Mouse (Mus musculus): ENCODE results near the gene Tedc1. TPM values are rescaled to one million over a fixed set of nuclear protein-coding genes. Genes with fewer than 3 reads are reported as not detected.
A peak's percentile ranks its signal among the peaks of the same experiment; 100 is the strongest.

The Tedc1 gene
- polyA plus RNA-seq, 1 experiment = not detected

DNA sequence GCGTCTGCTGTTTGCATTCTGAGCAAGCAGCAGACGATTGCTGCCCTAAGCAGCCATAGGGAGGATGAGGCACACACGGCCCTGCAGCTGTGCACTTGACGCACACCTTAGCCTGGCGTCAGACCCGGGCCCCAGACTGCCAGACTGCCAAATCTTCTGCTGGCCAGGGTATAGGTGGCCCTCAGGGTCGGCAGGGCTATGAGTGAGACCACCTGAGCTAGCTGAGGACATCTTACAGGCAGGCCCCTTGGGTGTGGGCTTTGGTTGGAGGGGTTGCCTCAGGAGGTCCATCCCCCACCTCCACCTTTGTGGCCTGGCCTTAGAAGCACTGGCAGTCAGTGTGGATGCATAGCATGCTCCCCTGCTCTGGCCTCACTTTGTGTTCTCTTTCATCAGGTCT lies 20.8 kb upstream of the Tedc1 start:
- Histone ChIP-seq H3K27ac (replicated peaks; ENCODE audit: low read depth, low read length) (no peak overlapping the region), H3K4me1 (ENCODE audit: control insufficient read depth, insufficient read depth, insufficient read length, low read length) (no peaks in the 10 kb centered on the region), H3K4me3 (ENCODE audit: insufficient read depth, low read depth, low read length) (no peak overlapping the region)

DNA sequence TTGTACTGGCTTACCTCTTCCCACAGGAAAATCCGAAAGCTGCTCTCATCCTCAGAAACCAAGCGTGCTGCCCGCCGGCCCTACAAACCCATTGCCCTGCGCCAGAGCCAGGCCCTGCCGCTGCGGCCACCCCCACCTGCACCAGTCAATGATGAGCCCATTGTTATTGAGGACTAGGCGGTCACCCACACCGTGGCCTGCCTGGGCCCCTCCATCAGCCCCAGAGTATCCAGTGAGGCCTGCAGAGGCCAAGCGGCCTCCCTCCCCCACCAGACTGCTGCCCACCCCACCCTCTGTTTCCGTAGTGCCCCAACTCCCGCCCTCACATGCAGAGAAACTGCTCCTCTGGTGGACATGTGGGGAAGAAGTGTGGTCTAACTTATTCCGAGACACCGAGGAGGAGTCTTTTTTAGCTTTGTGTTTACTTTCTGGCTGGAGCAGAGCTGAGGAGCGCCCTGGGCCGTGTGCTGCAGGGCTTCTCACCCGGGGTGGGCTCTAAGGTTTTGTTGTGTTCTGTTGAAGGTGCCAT lies 19.7 kb upstream of the Tedc1 start:
- Histone ChIP-seq H3K27ac (replicated peaks; ENCODE audit: low read depth, low read length) (no peak overlapping the region), H3K4me1 (ENCODE audit: control insufficient read depth, insufficient read depth, insufficient read length, low read length) (no peaks in the 10 kb centered on the region), H3K4me3 (ENCODE audit: insufficient read depth, low read depth, low read length) (no peak overlapping the region)

DNA sequence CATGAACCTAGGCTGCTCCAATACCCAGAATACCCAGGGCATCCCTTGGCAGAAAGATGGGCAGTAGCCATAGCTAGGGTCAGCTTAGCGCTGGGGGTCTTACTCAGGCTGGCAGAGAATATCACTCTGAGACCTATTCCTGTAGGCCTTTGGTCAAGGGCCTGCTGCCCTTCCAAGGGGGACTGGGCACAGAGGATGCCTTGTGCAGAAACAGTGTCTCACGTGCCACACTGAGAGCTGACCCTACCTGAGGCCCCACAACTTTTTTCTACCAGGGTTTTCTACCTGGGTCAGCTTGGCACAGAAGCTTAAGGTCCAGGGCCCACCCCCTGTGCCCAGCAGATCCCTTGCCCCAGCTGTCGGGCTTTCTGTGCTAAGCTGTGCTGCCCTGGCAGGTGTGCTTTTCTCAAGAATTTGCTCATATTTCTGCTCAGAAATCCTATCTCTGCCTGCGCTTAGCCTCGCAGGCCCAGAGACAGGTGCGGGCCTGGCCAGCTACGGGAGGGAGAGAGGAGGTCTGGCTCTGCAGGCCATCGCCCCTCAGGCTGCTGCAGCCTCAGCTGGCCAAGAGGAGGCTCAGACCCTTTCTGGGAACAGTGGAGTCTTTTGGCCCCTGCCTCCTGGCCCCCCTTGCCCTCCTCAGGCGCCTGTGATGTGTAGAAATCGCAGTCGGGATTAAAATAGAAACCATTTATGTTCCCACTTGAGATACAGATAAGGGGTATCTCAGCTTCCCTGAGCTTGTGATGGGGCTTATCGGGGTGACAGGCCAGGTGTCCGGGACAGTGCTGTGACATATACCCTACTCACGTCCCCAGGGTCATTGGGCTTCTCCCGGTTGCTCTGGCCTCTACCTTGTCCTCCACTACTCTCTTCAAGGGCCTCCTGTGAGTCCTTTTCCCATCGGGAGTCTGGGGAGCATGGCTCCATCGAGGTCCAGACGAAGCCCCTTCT lies 18.7 kb upstream of the Tedc1 start:
- no peak overlapping the region for H3K27ac ChIP-seq (replicated peaks; ENCODE audit: low read depth, low read length)

DNA sequence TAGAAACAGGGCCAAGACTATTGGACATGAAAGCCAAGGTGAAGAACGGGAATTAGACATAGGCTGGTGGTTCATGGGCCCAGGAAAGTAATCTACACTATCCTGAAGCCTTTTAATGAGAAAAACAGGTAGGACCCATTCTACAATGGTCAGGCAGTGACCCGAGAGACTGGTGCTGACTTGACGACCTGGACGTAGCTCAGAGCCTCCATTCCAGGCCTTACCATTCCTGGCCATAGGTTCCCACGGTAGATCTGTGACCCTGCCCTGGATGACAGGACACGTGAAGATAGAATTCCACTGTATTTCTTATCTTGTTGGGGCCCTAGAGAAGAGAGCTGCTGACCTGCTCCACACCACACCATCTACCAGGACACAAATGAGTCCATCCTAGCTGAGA lies 17.9 kb upstream of the Tedc1 start:
- peaks cover 6% of the 10 kb centered on the region; the same call in 1 of the 2 replicates for H3K4me1 ChIP-seq (ENCODE audit: control insufficient read depth, insufficient read depth, insufficient read length, low read length)
- no peak overlapping the region for H3K27ac ChIP-seq (replicated peaks; ENCODE audit: low read depth, low read length)
- no peak overlapping the region for H3K4me3 ChIP-seq (ENCODE audit: insufficient read depth, low read depth, low read length)

More for the DNA sequence above, 18.7 kb upstream of the Tedc1 start:
- H3K4me1 ChIP-seq (ENCODE audit: control insufficient read depth, insufficient read depth, insufficient read length, low read length) = 0 out of 2 replicates have a peak, but pooled peaks cover 3% of the 10 kb centered on the region
- H3K4me3 ChIP-seq (ENCODE audit: insufficient read depth, low read depth, low read length) = no peak overlapping the region

DNA sequence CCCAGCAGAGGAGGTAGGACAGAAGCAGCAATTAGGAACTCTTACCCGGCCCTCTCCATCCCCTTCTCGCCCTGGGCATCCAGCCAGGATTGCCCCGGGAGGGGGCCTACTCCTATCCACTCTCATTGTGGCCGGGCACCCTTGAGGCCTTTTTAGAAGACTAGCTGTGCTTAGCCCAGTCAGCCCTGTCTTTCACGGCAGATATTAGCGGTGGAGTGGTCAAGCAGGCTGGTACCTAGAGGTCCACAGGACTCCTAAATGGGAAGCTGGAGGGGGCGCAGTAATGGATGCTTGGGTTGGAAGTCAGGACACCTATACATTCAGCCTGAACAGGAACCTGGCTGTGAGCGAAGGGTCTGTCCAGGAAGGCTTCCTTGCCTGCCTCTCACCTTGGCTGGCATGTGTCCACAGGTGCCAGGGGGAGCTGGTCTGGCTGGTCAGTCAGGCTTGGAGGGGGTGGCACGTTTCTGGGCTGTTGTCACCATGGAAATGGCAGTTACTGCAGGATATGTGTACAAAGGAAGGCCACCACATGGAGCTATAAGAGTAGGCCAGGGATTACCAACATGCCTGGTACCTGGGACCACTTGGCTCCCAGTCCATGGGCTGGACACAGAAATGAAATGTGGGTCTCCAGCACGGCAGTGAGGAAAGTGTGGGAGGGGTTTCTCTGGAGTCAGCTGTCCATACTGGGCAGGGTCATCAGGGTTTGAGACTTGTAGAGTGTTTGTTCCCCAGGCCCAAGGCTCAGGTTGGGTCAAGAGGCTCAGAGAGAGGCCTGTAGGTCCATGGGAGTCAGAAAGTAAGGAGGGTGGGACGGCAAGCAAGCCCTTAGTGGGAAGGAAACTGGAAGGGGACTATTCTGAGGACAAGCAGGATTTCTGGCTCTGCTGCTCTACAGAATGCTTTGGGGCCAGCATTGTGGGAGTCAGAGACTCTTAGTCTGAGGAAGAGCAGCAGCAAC lies 17.0 kb upstream of the Tedc1 start:
- H3K4me1 ChIP-seq (ENCODE audit: control insufficient read depth, insufficient read depth, insufficient read length, low read length) = peaks cover 7% of the 10 kb centered on the region; the same call in 1 of the 2 replicates
- H3K4me3 ChIP-seq (ENCODE audit: insufficient read depth, low read depth, low read length) = peak overlapping the region; percentile 85
- no peak overlapping the region for H3K27ac ChIP-seq (replicated peaks; ENCODE audit: low read depth, low read length)

DNA sequence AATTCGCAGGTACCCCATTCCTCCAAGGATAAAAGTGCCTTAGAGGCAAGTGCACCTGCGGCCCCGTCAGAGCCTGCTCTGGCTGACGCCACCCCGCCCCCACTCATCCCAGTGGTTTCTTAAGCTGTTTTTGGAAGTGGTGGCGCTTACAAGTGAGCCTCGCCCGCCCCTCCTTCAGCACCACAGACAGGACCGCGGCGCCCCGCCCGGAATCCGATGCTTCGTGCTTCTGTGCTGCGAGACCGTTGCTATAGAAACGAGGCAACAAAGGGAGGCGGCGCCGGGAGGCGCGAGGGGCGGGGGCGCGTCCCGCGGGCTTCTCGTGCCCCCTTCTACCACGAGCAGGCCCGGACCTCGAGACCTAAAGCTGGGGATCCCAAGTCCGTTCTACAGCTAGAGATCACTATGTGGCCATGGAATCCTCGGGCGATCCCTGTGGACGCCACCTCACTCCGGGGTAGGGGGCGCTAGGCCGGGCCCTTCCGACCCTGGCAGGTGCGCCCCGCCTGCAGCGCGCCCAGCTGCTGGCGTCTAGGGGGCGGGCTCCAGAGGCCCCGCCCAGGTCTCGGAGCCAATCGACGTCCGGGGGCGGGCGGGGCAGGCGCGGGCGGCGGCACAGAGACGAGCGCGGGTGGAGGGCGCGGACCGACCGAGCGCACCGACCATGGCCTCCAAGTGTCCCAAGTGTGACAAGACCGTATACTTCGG lies 16.2 kb upstream of the Tedc1 start, which contains the start of gene Crip2:
Gene Crip2, plus strand, starts transcription at position 329 of the 708 bp plus-strand sequence.
- Histone ChIP-seq H3K4me1 (ENCODE audit: control insufficient read depth, insufficient read depth, insufficient read length, low read length) (peaks cover 12% of the 10 kb centered on the region; the same call in 1 of the 2 replicates), H3K27ac (replicated peaks; ENCODE audit: low read depth, low read length) (peak within 1 kb of the TSS; percentile 95), H3K4me3 (ENCODE audit: insufficient read depth, low read depth, low read length) (peak within 1 kb of the TSS; percentile 95)

DNA sequence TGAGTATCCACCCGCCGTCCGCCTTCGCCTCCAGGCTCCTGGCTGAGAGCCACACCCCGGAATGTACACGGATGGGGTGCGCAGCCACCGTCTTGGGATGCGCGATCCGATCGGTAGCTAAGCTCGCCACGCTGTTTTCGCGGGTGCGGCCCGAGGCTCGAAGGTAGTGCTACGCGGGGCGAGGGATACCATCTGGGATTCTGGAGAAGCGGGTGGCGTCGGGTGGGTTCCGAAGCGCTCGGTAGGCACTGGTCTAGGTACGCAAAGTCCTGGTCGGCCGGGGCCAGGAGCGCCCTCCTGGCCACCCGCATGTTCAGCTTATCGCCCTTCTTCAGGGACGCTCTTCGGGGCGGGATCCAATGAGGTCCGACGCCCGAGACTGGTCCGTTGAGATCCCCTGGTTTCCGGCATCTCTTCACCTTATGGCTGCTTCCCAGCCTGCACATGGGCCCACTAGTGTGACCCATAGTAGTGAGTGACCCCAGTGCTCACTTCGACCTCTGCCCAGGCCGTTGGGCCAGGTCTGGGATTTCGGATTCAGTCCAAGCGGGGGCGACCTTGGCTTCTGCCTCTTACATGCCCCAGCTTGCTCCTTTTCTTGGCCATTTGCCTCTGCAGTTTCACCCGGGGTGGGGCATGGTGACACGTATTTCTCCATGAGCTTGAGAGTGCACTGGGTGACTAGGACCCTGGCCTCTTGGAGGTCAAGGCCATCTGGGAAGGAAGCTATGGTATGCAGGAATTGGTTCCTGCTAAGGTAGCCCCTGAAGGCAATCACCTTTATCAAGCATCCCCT lies 15.4 kb upstream of the Tedc1 start:
- Histone ChIP-seq H3K4me1 (ENCODE audit: control insufficient read depth, insufficient read depth, insufficient read length, low read length) (peaks cover 12% of the 10 kb centered on the region; the same call in 1 of the 2 replicates), H3K4me3 (ENCODE audit: insufficient read depth, low read depth, low read length) (peak overlapping the region; percentile 95), H3K27ac (replicated peaks; ENCODE audit: low read depth, low read length) (peak overlapping the region; percentile 95)

DNA sequence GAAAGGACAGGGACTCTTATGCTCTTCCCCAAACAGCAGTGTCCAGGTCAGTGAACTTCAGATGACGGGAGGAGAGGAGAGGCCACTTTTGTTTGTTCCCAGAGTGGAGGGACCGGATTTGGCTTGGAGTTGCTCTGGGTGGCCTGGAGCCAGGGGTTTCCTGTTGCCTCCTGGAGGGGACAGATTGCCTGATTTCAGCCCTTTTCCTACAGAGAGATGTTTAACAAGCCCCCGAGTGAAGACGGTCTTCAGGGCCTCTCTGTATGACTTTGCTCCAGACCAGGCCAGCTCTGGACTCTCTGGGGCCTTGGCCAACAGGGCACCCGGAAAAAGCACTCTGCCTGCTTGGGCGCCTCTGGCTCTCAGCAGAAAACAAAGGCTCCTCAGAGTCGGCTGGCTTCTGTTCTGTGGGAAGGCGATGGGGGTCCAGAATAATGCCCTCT lies 14.7 kb upstream of the Tedc1 start:
- H3K4me3 ChIP-seq (ENCODE audit: insufficient read depth, low read depth, low read length) = peak overlapping the region; percentile 95
- H3K4me1 ChIP-seq (ENCODE audit: control insufficient read depth, insufficient read depth, insufficient read length, low read length) = peaks cover 12% of the 10 kb centered on the region; the same call in 1 of the 2 replicates
- peak overlapping the region; percentile 95 for H3K27ac ChIP-seq (replicated peaks; ENCODE audit: low read depth, low read length)

DNA sequence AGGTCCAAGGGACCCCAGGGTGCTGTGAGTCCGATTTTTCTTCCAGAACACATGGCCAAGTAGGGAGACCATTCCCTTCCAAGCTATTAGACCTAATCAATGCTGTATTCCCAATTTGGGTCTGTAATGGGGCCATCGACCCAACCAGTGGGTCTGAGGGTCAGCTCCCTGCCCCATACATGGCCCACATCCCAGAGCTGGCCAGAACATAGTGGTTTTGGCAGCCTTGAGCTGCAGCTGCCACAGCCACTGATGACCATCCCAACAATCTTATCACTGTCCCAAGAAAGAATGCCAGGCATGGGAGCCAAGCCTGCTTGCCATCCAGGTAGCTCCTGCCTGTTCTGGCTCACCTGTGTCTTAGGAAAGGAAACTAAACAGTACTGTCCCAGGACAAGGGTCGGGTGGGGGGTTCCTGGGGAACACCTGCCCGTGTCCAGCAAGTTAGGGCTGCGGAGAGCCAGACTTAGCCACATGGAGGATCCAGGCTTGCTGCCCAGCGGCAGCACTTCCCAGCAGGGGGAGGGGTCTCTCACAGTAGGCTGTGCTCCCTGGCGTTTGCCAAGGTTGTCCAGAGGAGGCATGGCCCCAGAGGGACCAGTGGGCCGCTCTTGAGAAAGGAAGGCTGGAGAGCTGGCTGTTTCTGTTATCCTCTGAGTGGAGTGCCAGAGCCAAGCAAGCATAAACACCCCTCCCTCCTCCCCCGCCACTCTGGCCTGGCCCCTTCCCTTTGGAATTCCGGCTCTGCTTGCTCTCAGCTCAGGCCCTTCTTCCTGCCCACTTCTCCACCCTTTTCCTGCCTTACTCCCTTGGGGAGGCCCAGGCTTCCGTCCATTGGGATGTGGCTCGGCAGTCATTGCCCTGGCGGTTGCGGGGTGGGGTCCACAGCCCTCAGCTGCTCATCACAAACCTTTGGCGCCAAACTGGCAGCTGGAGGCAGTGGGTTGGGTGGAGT lies 13.9 kb upstream of the Tedc1 start:
- H3K4me1 ChIP-seq (ENCODE audit: control insufficient read depth, insufficient read depth, insufficient read length, low read length) = peaks cover 13% of the 10 kb centered on the region; the same call in 1 of the 2 replicates
- H3K4me3 ChIP-seq (ENCODE audit: insufficient read depth, low read depth, low read length) = peak overlapping the region; percentile 95
- peak overlapping the region; percentile 95 for H3K27ac ChIP-seq (replicated peaks; ENCODE audit: low read depth, low read length)

DNA sequence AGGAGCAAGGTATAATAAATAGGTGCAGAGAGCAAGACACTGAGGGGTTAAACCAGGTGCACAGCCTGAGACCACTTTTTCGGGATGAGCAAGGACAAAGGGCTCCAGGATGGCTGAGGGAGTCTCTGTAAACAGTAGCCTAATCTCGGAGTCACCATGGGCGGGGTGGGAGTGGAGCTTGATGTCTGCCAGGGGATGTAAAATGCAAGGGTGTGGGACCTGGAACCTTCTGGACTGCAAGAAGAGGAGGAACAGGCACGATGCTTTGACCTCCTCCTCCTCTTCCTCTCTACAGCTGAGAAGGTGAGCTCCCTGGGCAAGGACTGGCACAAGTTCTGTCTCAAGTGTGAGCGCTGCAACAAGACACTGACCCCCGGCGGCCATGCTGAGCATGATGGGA lies 13.1 kb upstream of the Tedc1 start:
- Histone ChIP-seq H3K27ac (replicated peaks; ENCODE audit: low read depth, low read length) (peak overlapping the region; percentile 88), H3K4me1 (ENCODE audit: control insufficient read depth, insufficient read depth, insufficient read length, low read length) (peaks cover 14% of the 10 kb centered on the region; the same call in 1 of the 2 replicates), H3K4me3 (ENCODE audit: insufficient read depth, low read depth, low read length) (peak overlapping the region; percentile 57)

DNA sequence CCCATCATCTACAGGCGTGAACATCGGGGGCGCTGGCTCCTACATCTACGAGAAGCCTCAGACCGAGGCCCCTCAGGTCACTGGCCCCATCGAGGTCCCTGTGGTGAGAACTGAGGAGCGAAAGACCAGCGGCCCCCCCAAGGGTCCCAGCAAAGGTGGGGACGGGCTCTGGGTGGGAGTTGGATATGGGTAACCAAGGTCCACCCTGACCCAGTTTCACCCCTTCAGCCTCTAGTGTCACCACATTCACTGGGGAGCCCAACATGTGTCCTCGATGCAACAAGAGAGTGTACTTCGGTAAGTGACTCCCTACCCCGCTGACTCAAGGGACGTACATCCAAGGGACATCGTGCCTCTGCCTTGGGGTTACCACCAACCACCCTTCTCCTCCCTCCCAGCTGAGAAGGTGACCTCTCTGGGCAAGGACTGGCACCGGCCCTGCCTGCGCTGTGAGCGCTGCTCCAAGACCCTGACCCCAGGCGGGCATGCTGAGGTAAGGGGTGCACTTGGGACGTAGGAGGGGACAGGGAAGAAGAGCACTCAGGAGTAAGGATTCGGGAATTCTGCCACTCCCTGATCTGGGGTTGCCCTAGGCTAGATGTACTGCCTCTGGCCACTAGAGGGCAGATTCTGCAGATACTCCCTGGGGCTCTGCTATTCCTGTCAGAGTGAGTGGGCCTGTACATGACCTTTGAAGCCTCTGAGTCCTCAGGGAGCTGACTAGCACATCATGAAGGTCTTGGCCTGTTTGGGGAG lies 12.0 kb upstream of the Tedc1 start:
- H3K4me1 ChIP-seq (ENCODE audit: control insufficient read depth, insufficient read depth, insufficient read length, low read length) = peaks cover 17% of the 10 kb centered on the region
- H3K27ac ChIP-seq (replicated peaks; ENCODE audit: low read depth, low read length) = peak overlapping the region; percentile 88
- H3K4me3 ChIP-seq (ENCODE audit: insufficient read depth, low read depth, low read length) = no peak overlapping the region

DNA sequence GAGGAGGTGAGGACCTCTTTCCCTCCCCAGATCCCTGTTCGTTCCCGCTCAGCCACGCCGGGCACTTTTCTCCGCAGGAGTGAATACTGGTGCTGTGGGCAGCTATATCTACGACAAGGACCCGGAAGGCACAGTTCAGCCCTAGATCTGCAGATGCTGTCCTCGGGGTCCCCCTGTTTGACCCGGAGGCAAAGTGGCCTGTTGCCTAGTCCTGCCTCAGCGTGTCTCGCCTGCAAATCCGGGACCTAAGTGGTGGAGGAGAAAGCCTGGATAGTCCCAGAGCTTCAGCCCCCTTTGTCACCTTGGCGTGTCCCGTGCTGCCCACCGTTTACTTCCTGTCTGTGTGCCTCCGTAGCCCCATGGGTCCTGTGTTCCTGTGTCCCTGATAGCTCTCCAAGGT lies 11.3 kb upstream of the Tedc1 start:
- Histone ChIP-seq H3K4me1 (ENCODE audit: control insufficient read depth, insufficient read depth, insufficient read length, low read length) (peaks cover 17% of the 10 kb centered on the region), H3K4me3 (ENCODE audit: insufficient read depth, low read depth, low read length) (no peak overlapping the region), H3K27ac (replicated peaks; ENCODE audit: low read depth, low read length) (no peak overlapping the region)

Data from brown adipose tissue, adult 24 weeks (tissue).